Mouse (Mus musculus) liver, adult 2 months (tissue): ENCODE results near the gene Calm1.

Source experiments
- CTCF ChIP-seq: fragments of 200-500 bp; IDR thresholded peaks from 2 replicates; pipeline ENCODE4 v1.5.1; 2011; ENCODE audit warnings: low read depth, low read length, control low read depth
- POLR2A ChIP-seq: fragments of 200-500 bp; IDR thresholded peaks from 2 replicates; pipeline ENCODE4 v1.6.1; 2011; ENCODE audit warnings: low read length, control low read depth; ENCODE audit not compliant: insufficient read depth; ENCODE audit errors: extremely low read depth

GRCm38 (mm10) chr12:100167931-100168871, 31.0 kb upstream of the Calm1 start:
- no peak for TF ChIP-seq POLR2A
- no peak for TF ChIP-seq CTCF
